Mouse (Mus musculus) heart, embryonic 10.5 days (tissue): ENCODE measurements around the gene Bcl2a1c. TPM values are rescaled to one million over a fixed set of nuclear protein-coding genes. Genes with fewer than 3 reads are reported as not detected.

Source experiments
- polyA plus RNA-seq: library from polyadenylated mRNA; unstranded; fragments of >200 nt; fragmentation: Nextera tagmentation; extraction: Ambion mirVana; gene quantifications from 2 replicates; pipeline ENCODE4 v1.2.1, GENCODE M21; 2016

Gene Bcl2a1c
- polyA plus RNA-seq, 1 experiment from 2014 or later = not detected

Other genes starting within 250 kb of the Bcl2a1c start
- gene Crtap, start 60.5 kb downstream of the Bcl2a1c start, polyA plus RNA-seq = 92.4 and 124 TPM in 2 replicates
- 33.5 and 45.1 TPM in 2 replicates for gene Glb1, start 70.9 kb downstream of the Bcl2a1c start, polyA plus RNA-seq
- 11.5 and 14.6 TPM in 2 replicates for gene Tmppe, start 71.0 kb downstream of the Bcl2a1c start, polyA plus RNA-seq
- not detected in 2 replicates for gene Ccr4, start 174.8 kb downstream of the Bcl2a1c start, polyA plus RNA-seq
- gene C130032M10Rik, start 185.6 kb downstream of the Bcl2a1c start, polyA plus RNA-seq = 0.38 and 0.97 TPM in 2 replicates
- gene Trim71, start 234.2 kb downstream of the Bcl2a1c start, polyA plus RNA-seq = 2.4 and 3.1 TPM in 2 replicates